Mouse (Mus musculus) heart, embryonic 11.5 days (tissue): ENCODE measurements around the gene Camsap3. TPM values are rescaled to one million over a fixed set of nuclear protein-coding genes. Genes with fewer than 3 reads are reported as not detected.

Experiments
- ATAC-seq: fragments of 200-750 bp; cut with Nextera tagmentation; replicated peaks from 2 replicates; pipeline ENCODE4 v1.8.0; 2017; ENCODE audit warnings: moderate library complexity; ENCODE audit not compliant: insufficient number of reproducible peaks, low FRiP score, low TSS enrichment
- H3K27ac ChIP-seq: fragments of 300-500 bp; sonication (generic); 2 replicates; pipeline ENCODE4 v1.5.1; 2014; ENCODE audit warnings: mild to moderate bottlenecking, low read depth, low read length
- H3K27me3 ChIP-seq: fragments of 300-500 bp; sonication (generic); 2 replicates; pipeline ENCODE4 v1.6.1; 2014; ENCODE audit warnings: mild to moderate bottlenecking, low read length, mixed read lengths; ENCODE audit not compliant: control insufficient read depth, insufficient read depth
- H3K36me3 ChIP-seq: fragments of 300-500 bp; sonication (generic); 2 replicates; pipeline ENCODE4 v1.6.1; 2014; ENCODE audit warnings: mild to moderate bottlenecking, low read length, moderate library complexity, mixed read lengths; ENCODE audit not compliant: control insufficient read depth, insufficient read depth
- H3K4me1 ChIP-seq: fragments of 300-500 bp; sonication (generic); 2 replicates; pipeline ENCODE4 v1.6.1; 2014; ENCODE audit warnings: low read length; ENCODE audit not compliant: control insufficient read depth, insufficient read depth
- H3K4me2 ChIP-seq: fragments of 300-500 bp; sonication (generic); 2 replicates; pipeline ENCODE4 v1.6.1; 2014; ENCODE audit warnings: mild to moderate bottlenecking, moderate library complexity
- H3K4me3 ChIP-seq: fragments of 300-500 bp; sonication (generic); 2 replicates; pipeline ENCODE4 v1.5.1; 2014; ENCODE audit warnings: low read depth, low read length
- H3K9ac ChIP-seq: fragments of 300-500 bp; sonication (generic); 2 replicates; pipeline ENCODE4 v1.6.1; 2014; ENCODE audit warnings: mild to moderate bottlenecking, low read depth, low read length, moderate library complexity
- H3K9me3 ChIP-seq: fragments of 300-500 bp; sonication (generic); replicated peaks from 2 replicates; pipeline ENCODE4 v1.6.1; 2016; ENCODE audit warnings: low read length; ENCODE audit not compliant: control insufficient read depth
- WGBS: fragments of 180-500 bp; shearing (Covaris S2); extraction: QIAGEN DNeasy Blood & Tissue Kit; methylation state at CpG from one replicate; pipeline ENCODE4 v1.1.7; 2014; ENCODE audit not compliant: insufficient replicate concordance; 5-methylcytosine and 5-hydroxymethylcytosine counted together
- polyA plus RNA-seq: library from polyadenylated mRNA; unstranded; fragments of >200 nt; fragmentation: Nextera tagmentation; extraction: Ambion mirVana; gene quantifications from 2 replicates; pipeline ENCODE4 v1.2.1, GENCODE M21; 2014

The Camsap3 gene
- polyA plus RNA-seq, 1 experiment from 2014 or later: 1.6 TPM

GRCm38 (mm10) chr8:3645804-3646203, 58.7 kb downstream of the Camsap3 start:
- Histone ChIP-seq H3K4me3 (no peak overlapping the region), H3K27ac (no peak overlapping the region), H3K9ac (no peak overlapping the region), H3K36me3 (peaks cover 7% of the 10 kb centered on the region; the same call in 1 of the 2 replicates), H3K4me1 (no peaks in the 10 kb centered on the region), H3K27me3 (no peaks in the 10 kb centered on the region), H3K4me2 (no peak overlapping the region), H3K9me3 (no peaks in the 10 kb centered on the region)
- WGBS: 16% methylated on average over 5 of the region's 5 CpGs
- ATAC-seq: no peak

GRCm38 (mm10) chr8:3646824-3647531, 59.9 kb downstream of the Camsap3 start:
- Histone ChIP-seq H3K9me3 (no peaks in the 10 kb centered on the region), H3K4me3 (no peak overlapping the region), H3K27ac (no peak overlapping the region), H3K36me3 (peaks cover 2% of the 10 kb centered on the region; the same call in 1 of the 2 replicates), H3K4me2 (no peak overlapping the region), H3K4me1 (no peaks in the 10 kb centered on the region), H3K9ac (no peak overlapping the region), H3K27me3 (no peaks in the 10 kb centered on the region)
- no peak for ATAC-seq
- WGBS: 73% methylated on average over 6 of the region's 6 CpGs

- Histone ChIP-seq H3K9me3 (no peaks in the 10 kb centered on the region), H3K4me2 (no peak overlapping the region), H3K4me3 (no peak overlapping the region), H3K4me1 (no peaks in the 10 kb centered on the region), H3K9ac (no peak overlapping the region), H3K27ac (no peak overlapping the region), H3K36me3 (no peaks in the 10 kb centered on the region), H3K27me3 (no peaks in the 10 kb centered on the region)
- ATAC-seq: no peak
- WGBS: 72% methylated on average over 4 of the region's 4 CpGs
Observed at GRCm38 (mm10) chr8:3647561-3647960, 60.5 kb downstream of the Camsap3 start.

GRCm38 (mm10) chr8:3648268-3648667, 61.2 kb downstream of the Camsap3 start:
- Histone ChIP-seq H3K4me1 (no peaks in the 10 kb centered on the region), H3K27me3 (no peaks in the 10 kb centered on the region), H3K9ac (no peak overlapping the region), H3K27ac (no peak overlapping the region), H3K9me3 (no peaks in the 10 kb centered on the region), H3K36me3 (no peaks in the 10 kb centered on the region), H3K4me2 (no peak overlapping the region; the same call in 1 of the 2 replicates), H3K4me3 (no peak overlapping the region)
- 55% methylated on average over 2 of the region's 2 CpGs for WGBS
- ATAC-seq: no peak

- no peak overlapping the region for H3K4me3 ChIP-seq
- H3K4me2 ChIP-seq: no peak overlapping the region; the same call in 1 of the 2 replicates
- no peak for ATAC-seq
- H3K4me1 ChIP-seq: no peaks in the 10 kb centered on the region
- H3K27me3 ChIP-seq: no peaks in the 10 kb centered on the region
- H3K36me3 ChIP-seq: no peaks in the 10 kb centered on the region
- 47% methylated on average over 1 of the region's 1 CpGs for WGBS
- no peak overlapping the region for H3K27ac ChIP-seq
- no peak overlapping the region for H3K9ac ChIP-seq
- H3K9me3 ChIP-seq: no peaks in the 10 kb centered on the region
Observed at GRCm38 (mm10) chr8:3648990-3649389, 61.9 kb downstream of the Camsap3 start.

GRCm38 (mm10) chr8:3652845-3653244, 65.8 kb downstream of the Camsap3 start:
- no peak overlapping the region for H3K27ac ChIP-seq

GRCm38 (mm10) chr8:3654726-3655508, 67.8 kb downstream of the Camsap3 start:
- H3K4me3 ChIP-seq: no peak overlapping the region
- no peak overlapping the region for H3K27ac ChIP-seq
- H3K27me3 ChIP-seq: no peaks in the 10 kb centered on the region
- no peaks in the 10 kb centered on the region for H3K9me3 ChIP-seq
- no peaks in the 10 kb centered on the region for H3K4me1 ChIP-seq
- H3K4me2 ChIP-seq: no peak overlapping the region
- H3K36me3 ChIP-seq: no peaks in the 10 kb centered on the region
- no peak for ATAC-seq
- H3K9ac ChIP-seq: no peak overlapping the region
- 66% methylated on average over 11 of the region's 11 CpGs for WGBS

More at GRCm38 (mm10) chr8:3652845-3653244, 65.8 kb downstream of the Camsap3 start:
- WGBS: 61% methylated on average over 3 of the region's 3 CpGs
- Histone ChIP-seq H3K4me2 (no peak overlapping the region), H3K4me3 (no peak overlapping the region), H3K4me1 (no peaks in the 10 kb centered on the region), H3K27me3 (no peaks in the 10 kb centered on the region), H3K36me3 (no peaks in the 10 kb centered on the region), H3K9me3 (no peaks in the 10 kb centered on the region), H3K9ac (no peak overlapping the region)
- ATAC-seq: no peak

- Histone ChIP-seq H3K4me2 (no peak within 1 kb of the TSS), H3K9me3 (no peaks in the 10 kb centered on the region), H3K27ac (no peak within 1 kb of the TSS), H3K4me3 (no peak within 1 kb of the TSS), H3K9ac (no peak within 1 kb of the TSS), H3K36me3 (no peaks in the 10 kb centered on the region), H3K27me3 (no peaks in the 10 kb centered on the region), H3K4me1 (no peaks in the 10 kb centered on the region)
- 68% methylated on average over 3 of the region's 3 CpGs for WGBS
- ATAC-seq: no peak
Observed at GRCm38 (mm10) chr8:3655526-3655925, 68.4 kb downstream of the Camsap3 start, which contains the start of gene Retn. Gene Retn, plus strand, starts transcription at chr8:3655770.
